Mouse (Mus musculus) kidney, embryonic 16.5 days (tissue): ENCODE data around the gene Endog. TPM values are rescaled to one million over a fixed set of nuclear protein-coding genes. Genes with fewer than 3 reads are reported as not detected.

Source experiments
- ATAC-seq: fragments of 200-750 bp; cut with Nextera tagmentation; 2 replicates; pipeline ENCODE4 v1.8.0; 2017; ENCODE audit warnings: moderate TSS enrichment; ENCODE audit not compliant: low FRiP score, low TSS enrichment
- H3K27ac ChIP-seq: fragments of 300-500 bp; sonication (generic); 2 replicates; pipeline ENCODE4 v1.5.1; 2014; ENCODE audit warnings: low read length
- H3K27me3 ChIP-seq: fragments of 300-500 bp; sonication (generic); 2 replicates; pipeline ENCODE4 v1.6.1; 2014; ENCODE audit warnings: low read length, control low read depth, mixed read lengths; ENCODE audit not compliant: insufficient read depth
- H3K36me3 ChIP-seq: fragments of 300-500 bp; sonication (generic); 2 replicates; pipeline ENCODE4 v1.6.1; 2014; ENCODE audit warnings: low read length, control low read depth, mixed read lengths; ENCODE audit not compliant: insufficient read depth
- H3K4me1 ChIP-seq: fragments of 300-500 bp; sonication (generic); 2 replicates; pipeline ENCODE4 v1.6.1; 2014; ENCODE audit warnings: low read length, control low read depth, mixed read lengths; ENCODE audit not compliant: insufficient read depth
- H3K4me2 ChIP-seq: fragments of 300-500 bp; sonication (generic); replicated peaks from 2 replicates; pipeline ENCODE4 v1.6.1; 2014; ENCODE audit warnings: low read depth, low read length
- H3K4me3 ChIP-seq: fragments of 300-500 bp; sonication (generic); 2 replicates; pipeline ENCODE4 v1.5.1; 2014; ENCODE audit warnings: mild to moderate bottlenecking, low read length
- H3K9ac ChIP-seq: fragments of 300-500 bp; sonication (generic); replicated peaks from 2 replicates; pipeline ENCODE4 v1.6.1; 2014; ENCODE audit warnings: low read length
- H3K9me3 ChIP-seq: fragments of 300-500 bp; sonication (generic); 2 replicates; pipeline ENCODE4 v1.6.1; 2016; ENCODE audit warnings: low read length, control low read depth
- WGBS: fragments of 180-500 bp; shearing (Covaris S2); extraction: QIAGEN DNeasy Blood & Tissue Kit; methylation state at CpG from one replicate; pipeline ENCODE4 v1.1.7; 2014; 5-methylcytosine and 5-hydroxymethylcytosine counted together
- polyA plus RNA-seq: library from polyadenylated mRNA; unstranded; fragments of >200 nt; fragmentation: Nextera tagmentation; extraction: Ambion mirVana; gene quantifications from 2 replicates; pipeline ENCODE4 v1.2.1, GENCODE M21; 2015

Endog gene
- polyA plus RNA-seq, 1 experiment from 2014 or later = 22.8 TPM

- H3K4me3 ChIP-seq = no peak overlapping the region
- peaks cover 4% of the 10 kb centered on the region for H3K4me1 ChIP-seq
- no peak for ATAC-seq
- peaks cover 11% of the 10 kb centered on the region; the same call in 1 of the 2 replicates for H3K36me3 ChIP-seq
- H3K4me2 ChIP-seq = no peak overlapping the region
- H3K9ac ChIP-seq = no peak overlapping the region
- H3K9me3 ChIP-seq = peaks cover 5% of the 10 kb centered on the region
- H3K27me3 ChIP-seq = no peaks in the 10 kb centered on the region
- no peak overlapping the region for H3K27ac ChIP-seq
- 87% methylated on average over 2 of the region's 2 CpGs for WGBS
Measured at GRCm38 (mm10) chr2:30182424-30182823, 11.1 kb downstream of the Endog start.

- 68% methylated on average over 3 of the region's 3 CpGs for WGBS
- H3K4me1 ChIP-seq = no peaks in the 10 kb centered on the region
- no peak overlapping the region for H3K4me3 ChIP-seq
- no peaks in the 10 kb centered on the region for H3K27me3 ChIP-seq
- no peak overlapping the region for H3K4me2 ChIP-seq
- no peak for ATAC-seq
- no peak overlapping the region for H3K27ac ChIP-seq
- H3K36me3 ChIP-seq = peaks cover 11% of the 10 kb centered on the region; the same call in 1 of the 2 replicates
- peaks cover 5% of the 10 kb centered on the region for H3K9me3 ChIP-seq
- no peak overlapping the region for H3K9ac ChIP-seq
Measured at GRCm38 (mm10) chr2:30183721-30184120, 12.4 kb downstream of the Endog start.

DNA sequence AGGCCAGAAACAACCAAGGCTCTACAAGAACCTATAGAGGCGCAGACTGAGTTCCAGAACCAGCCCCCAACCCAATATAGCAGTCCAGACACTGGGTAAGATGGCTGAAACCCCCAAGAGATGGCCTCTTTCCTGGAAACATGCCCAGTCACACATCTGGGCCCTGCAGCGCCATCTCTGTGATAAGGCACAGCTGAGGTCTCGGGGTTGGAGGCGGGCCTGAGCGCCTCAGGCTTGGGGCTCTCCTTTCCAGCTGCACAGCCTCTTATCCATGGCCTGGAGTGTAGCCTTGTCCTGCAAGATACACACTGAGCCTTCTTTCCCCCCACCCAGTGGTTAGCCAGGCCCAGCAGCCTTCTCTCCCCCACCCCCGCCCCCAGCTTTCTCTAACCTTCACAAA is 14.0 kb downstream of the Endog start:
- 93% methylated on average over 6 of the region's 6 CpGs for WGBS
- Histone ChIP-seq H3K27ac (no peak overlapping the region), H3K36me3 (peaks cover 11% of the 10 kb centered on the region; the same call in 1 of the 2 replicates), H3K9me3 (peaks cover 5% of the 10 kb centered on the region), H3K4me2 (no peak overlapping the region), H3K27me3 (no peaks in the 10 kb centered on the region), H3K4me1 (no peaks in the 10 kb centered on the region), H3K4me3 (no peak overlapping the region), H3K9ac (no peak overlapping the region)
- ATAC-seq = no peak

DNA sequence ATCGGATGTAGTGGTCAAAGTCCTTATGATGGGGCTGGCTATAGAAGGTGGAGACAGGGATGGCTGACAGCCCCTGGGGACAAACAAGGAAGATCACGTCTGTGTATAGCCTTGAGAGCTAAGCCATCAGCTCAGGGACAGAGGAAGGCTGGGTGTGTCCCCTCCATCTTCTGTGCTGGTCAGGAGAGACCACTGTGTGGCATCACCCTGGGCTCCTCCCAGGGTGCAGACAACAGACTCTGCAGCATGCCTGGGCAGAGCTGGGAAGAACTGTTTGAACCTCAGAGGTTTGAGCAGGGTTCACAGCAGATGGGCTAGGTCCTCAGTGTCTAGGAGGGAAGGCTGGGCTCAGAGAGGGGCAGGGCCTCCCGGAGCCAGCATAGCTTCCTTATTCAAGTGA is 14.4 kb downstream of the Endog start:
- H3K27ac ChIP-seq = no peak overlapping the region
- H3K36me3 ChIP-seq = peaks cover 11% of the 10 kb centered on the region; the same call in 1 of the 2 replicates
- no peak overlapping the region for H3K4me2 ChIP-seq
- H3K9ac ChIP-seq = no peak overlapping the region
- WGBS = 78% methylated on average over 3 of the region's 3 CpGs
- H3K9me3 ChIP-seq = peaks cover 5% of the 10 kb centered on the region
- no peaks in the 10 kb centered on the region for H3K27me3 ChIP-seq
- H3K4me1 ChIP-seq = no peaks in the 10 kb centered on the region
- H3K4me3 ChIP-seq = no peak overlapping the region
- no peak for ATAC-seq

- Histone ChIP-seq H3K27ac (no peak overlapping the region), H3K27me3 (no peaks in the 10 kb centered on the region), H3K4me1 (no peaks in the 10 kb centered on the region), H3K4me3 (no peak overlapping the region), H3K4me2 (no peak overlapping the region), H3K9ac (no peak overlapping the region), H3K9me3 (no peaks in the 10 kb centered on the region), H3K36me3 (no peaks in the 10 kb centered on the region)
- 86% methylated on average over 12 of the region's 12 CpGs for WGBS
- ATAC-seq = no peak
Measured at GRCm38 (mm10) chr2:30191790-30192580, 20.7 kb downstream of the Endog start.

GRCm38 (mm10) chr2:30194656-30195055 is 23.4 kb downstream of the Endog start:
- 92% methylated on average over 3 of the region's 3 CpGs for WGBS
- Histone ChIP-seq H3K27ac (no peak overlapping the region), H3K27me3 (no peaks in the 10 kb centered on the region), H3K4me1 (no peaks in the 10 kb centered on the region), H3K36me3 (no peaks in the 10 kb centered on the region), H3K4me3 (no peak overlapping the region), H3K4me2 (no peak overlapping the region), H3K9ac (no peak overlapping the region), H3K9me3 (no peaks in the 10 kb centered on the region)
- ATAC-seq = no peak

GRCm38 (mm10) chr2:30198021-30198420 is 26.7 kb downstream of the Endog start:
- no peak overlapping the region for H3K9ac ChIP-seq
- H3K36me3 ChIP-seq = no peaks in the 10 kb centered on the region
- H3K4me2 ChIP-seq = no peak overlapping the region
- WGBS = 74% methylated on average over 4 of the region's 4 CpGs
- no peaks in the 10 kb centered on the region for H3K9me3 ChIP-seq
- no peak overlapping the region for H3K4me3 ChIP-seq
- H3K4me1 ChIP-seq = 0 out of 2 replicates have a peak, but pooled peaks cover 3% of the 10 kb centered on the region
- ATAC-seq = no peak
- no peak overlapping the region for H3K27ac ChIP-seq
- no peaks in the 10 kb centered on the region for H3K27me3 ChIP-seq

GRCm38 (mm10) chr2:30199984-30200383 is 28.7 kb downstream of the Endog start:
- Histone ChIP-seq H3K4me2 (no peak overlapping the region), H3K9me3 (no peaks in the 10 kb centered on the region), H3K9ac (no peak overlapping the region), H3K27me3 (no peaks in the 10 kb centered on the region), H3K4me3 (no peak overlapping the region), H3K27ac (no peak overlapping the region), H3K36me3 (no peaks in the 10 kb centered on the region), H3K4me1 (peaks cover 8% of the 10 kb centered on the region; the same call in 1 of the 2 replicates)
- 16% methylated on average over 1 of the region's 1 CpGs for WGBS
- ATAC-seq = no peak

GRCm38 (mm10) chr2:30200388-30200925 is 29.2 kb downstream of the Endog start:
- Histone ChIP-seq H3K36me3 (no peaks in the 10 kb centered on the region), H3K4me3 (no peak overlapping the region), H3K4me2 (no peak overlapping the region), H3K27me3 (no peaks in the 10 kb centered on the region), H3K27ac (no peak overlapping the region), H3K9me3 (no peaks in the 10 kb centered on the region), H3K9ac (no peak overlapping the region), H3K4me1 (peaks cover 9% of the 10 kb centered on the region; the same call in 1 of the 2 replicates)
- WGBS = 56% methylated on average over 5 of the region's 5 CpGs
- no peak for ATAC-seq

DNA sequence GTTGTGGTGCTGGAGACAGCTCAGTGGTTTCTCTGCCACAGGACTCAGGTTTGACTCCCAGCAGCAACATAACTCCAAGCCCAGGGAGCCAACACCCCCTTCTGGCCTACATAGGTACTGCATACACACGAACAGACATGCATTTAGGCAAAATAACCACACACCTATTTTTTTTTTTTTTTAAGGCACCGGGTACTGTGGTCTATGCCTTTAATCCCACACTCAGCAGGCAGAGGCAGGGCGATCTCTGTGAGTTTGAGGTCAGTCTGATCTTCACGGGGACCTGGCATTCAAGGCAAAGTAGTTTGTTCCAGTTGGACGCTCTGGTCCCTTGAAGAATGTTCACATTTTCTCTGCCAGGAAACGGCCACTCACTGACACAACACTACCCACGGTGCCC is 32.1 kb downstream of the Endog start:
- WGBS = 71% methylated on average over 7 of the region's 7 CpGs
- Histone ChIP-seq H3K27ac (no peak overlapping the region), H3K4me3 (no peak overlapping the region)

More for the DNA sequence above, 32.1 kb downstream of the Endog start:
- H3K9ac ChIP-seq = no peak overlapping the region
- ATAC-seq = no peak
- no peaks in the 10 kb centered on the region for H3K9me3 ChIP-seq
- H3K27me3 ChIP-seq = no peaks in the 10 kb centered on the region
- no peak overlapping the region for H3K4me2 ChIP-seq
- no peaks in the 10 kb centered on the region for H3K36me3 ChIP-seq
- H3K4me1 ChIP-seq = peaks cover 17% of the 10 kb centered on the region
